Mouse (Mus musculus): ENCODE measurements around the gene C2cd2l.
A peak's percentile ranks its signal among the peaks of the same experiment; 100 is the strongest.

DNA sequence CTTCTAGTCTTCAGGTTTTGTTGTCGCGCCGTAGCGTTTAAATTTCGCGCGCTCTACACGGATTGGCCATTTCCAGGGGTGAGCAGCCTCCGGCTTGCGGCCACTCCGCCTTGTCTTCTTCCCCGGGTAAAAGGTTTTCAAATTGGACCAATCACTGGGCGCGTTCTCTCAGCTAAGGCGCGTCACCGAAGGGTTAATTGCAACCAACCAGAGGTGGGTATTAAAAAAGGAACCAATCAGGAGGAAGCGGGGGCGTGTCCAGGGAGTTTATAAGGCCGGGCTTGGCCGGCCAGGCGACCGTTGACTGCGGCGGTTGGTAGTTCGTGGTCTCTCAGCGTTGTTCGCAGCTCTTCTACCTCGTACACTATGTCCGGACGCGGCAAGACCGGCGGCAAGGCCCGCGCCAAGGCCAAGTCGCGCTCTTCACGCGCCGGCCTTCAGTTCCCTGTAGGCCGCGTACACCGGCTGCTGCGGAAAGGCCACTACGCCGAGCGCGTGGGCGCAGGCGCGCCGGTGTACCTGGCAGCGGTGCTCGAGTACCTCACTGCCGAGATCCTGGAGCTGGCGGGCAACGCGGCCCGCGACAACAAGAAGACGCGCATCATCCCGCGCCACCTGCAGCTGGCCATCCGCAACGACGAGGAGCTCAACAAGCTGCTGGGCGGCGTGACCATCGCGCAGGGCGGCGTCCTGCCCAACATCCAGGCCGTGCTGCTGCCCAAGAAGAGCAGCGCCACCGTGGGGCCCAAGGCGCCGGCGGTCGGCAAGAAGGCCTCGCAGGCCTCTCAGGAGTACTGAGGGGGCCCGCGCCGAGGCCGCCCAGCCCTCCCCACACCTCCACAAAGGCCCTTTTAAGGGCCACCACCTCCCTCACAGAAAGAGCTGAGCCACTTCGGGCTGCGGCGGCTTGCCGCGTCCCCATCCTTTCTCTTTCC is 14.6 kb upstream of the C2cd2l start, which contains the start of gene H2afx:
- TF ChIP-seq CTCF (IDR thresholded peaks at IDR 0.05), result peak; percentile 78
- TF ChIP-seq EP300 (IDR thresholded peaks at IDR 0.05; ENCODE audit: insufficient read depth, low read depth, low read length), result peak; percentile 81
